Mouse (Mus musculus) midbrain, embryonic 11.5 days (tissue): ENCODE results near the gene Zfp719. TPM values are rescaled to one million over a fixed set of nuclear protein-coding genes. Genes with fewer than 3 reads are reported as not detected.

ENCODE experiments used
- ATAC-seq: fragments of 200-750 bp; cut with Nextera tagmentation; 2 replicates; pipeline ENCODE4 v1.8.0; 2017; ENCODE audit warnings: moderate TSS enrichment, moderate library complexity; ENCODE audit not compliant: low FRiP score
- DNase-seq: peaks from one replicate; pipeline ENCODE4 v3.0.0; 2015; ENCODE audit warnings: low spot score; ENCODE audit errors: missing footprints
- H3K27ac ChIP-seq: fragments of 300-500 bp; sonication (generic); 2 replicates; pipeline ENCODE4 v1.5.1; 2014; ENCODE audit warnings: low read depth, low read length
- H3K27me3 ChIP-seq: fragments of 300-500 bp; sonication (generic); 2 replicates; pipeline ENCODE4 v1.6.1; 2014; ENCODE audit warnings: mild to moderate bottlenecking, low read length, moderate library complexity, mixed read lengths; ENCODE audit not compliant: control insufficient read depth, insufficient read depth
- H3K36me3 ChIP-seq: fragments of 300-500 bp; sonication (generic); 2 replicates; pipeline ENCODE4 v1.6.1; 2014; ENCODE audit warnings: mild to moderate bottlenecking, low read length, moderate library complexity, mixed read lengths; ENCODE audit not compliant: control insufficient read depth, insufficient read depth
- H3K4me1 ChIP-seq: fragments of 300-500 bp; sonication (generic); 2 replicates; pipeline ENCODE4 v1.6.1; 2014; ENCODE audit warnings: low read length; ENCODE audit not compliant: control insufficient read depth, insufficient read depth
- H3K4me2 ChIP-seq: fragments of 300-500 bp; sonication (generic); 2 replicates; pipeline ENCODE4 v1.6.1; 2014; ENCODE audit warnings: mild to moderate bottlenecking, moderate library complexity
- H3K4me3 ChIP-seq: fragments of 300-500 bp; sonication (generic); 2 replicates; pipeline ENCODE4 v1.5.1; 2014; ENCODE audit warnings: low read depth, low read length
- H3K9ac ChIP-seq: fragments of 300-500 bp; sonication (generic); 2 replicates; pipeline ENCODE4 v1.6.1; 2014; ENCODE audit warnings: low read length
- H3K9me3 ChIP-seq: fragments of 300-500 bp; sonication (generic); 2 replicates; pipeline ENCODE4 v1.6.1; 2016; ENCODE audit warnings: low read length; ENCODE audit not compliant: control insufficient read depth
- WGBS: fragments of 180-500 bp; shearing (Covaris S2); extraction: QIAGEN DNeasy Blood & Tissue Kit; methylation state at CpG from one replicate; pipeline ENCODE4 v1.1.7; 2014; 5-methylcytosine and 5-hydroxymethylcytosine counted together
- polyA plus RNA-seq: library from polyadenylated mRNA; unstranded; fragments of >200 nt; fragmentation: Nextera tagmentation; extraction: Ambion mirVana; gene quantifications from 2 replicates; pipeline ENCODE4 v1.2.1, GENCODE M21; 2014

Zfp719 gene
- polyA plus RNA-seq, 1 experiment from 2014 or later, result 17.3 TPM

DNA sequence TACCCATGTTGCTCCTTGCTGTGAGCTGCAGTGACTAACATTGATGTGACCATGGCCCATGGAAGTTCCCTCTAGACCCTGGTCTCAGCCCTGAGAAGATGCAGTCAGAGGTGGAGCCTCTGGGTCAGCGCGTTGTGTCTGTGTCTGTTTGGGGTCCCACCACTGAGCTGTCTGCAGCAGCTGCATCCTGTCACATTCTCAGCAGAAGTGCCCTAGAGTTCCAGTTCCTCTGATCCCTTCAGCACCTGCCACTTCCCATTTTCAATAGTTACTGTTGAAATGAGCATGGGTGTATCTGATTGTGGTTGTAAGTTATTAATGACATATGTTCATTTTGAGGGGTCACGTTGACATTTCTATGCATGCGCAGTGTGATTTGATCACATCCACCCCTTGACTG lies 26.3 kb upstream of the Zfp719 start:
- H3K4me3 ChIP-seq, result no peak overlapping the region
- H3K4me1 ChIP-seq, result no peaks in the 10 kb centered on the region
- no peak overlapping the region for H3K4me2 ChIP-seq
- no peak overlapping the region for H3K9ac ChIP-seq
- DNase-seq, result no peak
- H3K9me3 ChIP-seq, result no peaks in the 10 kb centered on the region
- H3K36me3 ChIP-seq, result no peaks in the 10 kb centered on the region
- H3K27ac ChIP-seq, result no peak overlapping the region
- H3K27me3 ChIP-seq, result no peaks in the 10 kb centered on the region
- ATAC-seq, result no peak
- WGBS, result 76% methylated on average over 4 of the region's 4 CpGs

- DNase-seq, result no peak
- Histone ChIP-seq H3K27me3 (no peaks in the 10 kb centered on the region), H3K27ac (no peak overlapping the region), H3K9ac (no peak overlapping the region), H3K4me2 (no peak overlapping the region), H3K4me1 (no peaks in the 10 kb centered on the region), H3K36me3 (no peaks in the 10 kb centered on the region), H3K4me3 (no peak overlapping the region), H3K9me3 (no peaks in the 10 kb centered on the region)
- ATAC-seq, result no peak
- 68% methylated on average over 3 of the region's 3 CpGs for WGBS
Measured at GRCm38 (mm10) chr7:43554550-43554949, 24.9 kb upstream of the Zfp719 start.

DNA sequence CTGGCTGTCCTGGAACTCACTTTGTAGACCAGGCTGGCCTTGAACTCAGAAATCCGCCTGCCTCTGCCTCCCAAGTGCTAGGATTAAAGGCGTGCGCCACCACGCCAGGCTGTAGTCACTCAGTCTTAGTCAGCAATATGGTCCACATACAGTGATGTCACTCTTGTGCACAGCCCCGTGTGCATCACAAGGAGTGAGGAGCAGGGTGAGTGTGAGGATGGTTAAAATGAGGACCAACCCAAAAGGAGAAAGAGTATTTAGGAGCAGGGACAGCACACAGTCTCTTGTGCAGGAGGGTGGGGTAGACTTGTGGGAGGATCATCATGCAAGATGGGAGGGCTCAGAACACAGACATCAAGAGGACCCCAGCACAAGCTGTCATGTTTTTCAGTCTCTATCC lies 24.1 kb upstream of the Zfp719 start:
- 87% methylated on average over 5 of the region's 5 CpGs for WGBS
- DNase-seq (no peak), ATAC-seq (no peak)
- H3K4me1 ChIP-seq, result no peaks in the 10 kb centered on the region
- H3K9me3 ChIP-seq, result no peaks in the 10 kb centered on the region
- H3K4me3 ChIP-seq, result no peak overlapping the region
- no peak overlapping the region for H3K9ac ChIP-seq
- no peak overlapping the region for H3K4me2 ChIP-seq
- H3K27me3 ChIP-seq, result no peaks in the 10 kb centered on the region
- no peak overlapping the region for H3K27ac ChIP-seq
- no peaks in the 10 kb centered on the region for H3K36me3 ChIP-seq

GRCm38 (mm10) chr7:43556901-43557300 lies 22.5 kb upstream of the Zfp719 start:
- no peaks in the 10 kb centered on the region for H3K36me3 ChIP-seq
- no peak overlapping the region for H3K9ac ChIP-seq
- H3K4me1 ChIP-seq, result no peaks in the 10 kb centered on the region
- DNase-seq, result no peak
- H3K9me3 ChIP-seq, result no peaks in the 10 kb centered on the region
- H3K4me3 ChIP-seq, result no peak overlapping the region
- ATAC-seq, result no peak
- no peak overlapping the region for H3K4me2 ChIP-seq
- no peaks in the 10 kb centered on the region for H3K27me3 ChIP-seq
- 95% methylated on average over 1 of the region's 1 CpGs for WGBS
- H3K27ac ChIP-seq, result no peak overlapping the region

DNA sequence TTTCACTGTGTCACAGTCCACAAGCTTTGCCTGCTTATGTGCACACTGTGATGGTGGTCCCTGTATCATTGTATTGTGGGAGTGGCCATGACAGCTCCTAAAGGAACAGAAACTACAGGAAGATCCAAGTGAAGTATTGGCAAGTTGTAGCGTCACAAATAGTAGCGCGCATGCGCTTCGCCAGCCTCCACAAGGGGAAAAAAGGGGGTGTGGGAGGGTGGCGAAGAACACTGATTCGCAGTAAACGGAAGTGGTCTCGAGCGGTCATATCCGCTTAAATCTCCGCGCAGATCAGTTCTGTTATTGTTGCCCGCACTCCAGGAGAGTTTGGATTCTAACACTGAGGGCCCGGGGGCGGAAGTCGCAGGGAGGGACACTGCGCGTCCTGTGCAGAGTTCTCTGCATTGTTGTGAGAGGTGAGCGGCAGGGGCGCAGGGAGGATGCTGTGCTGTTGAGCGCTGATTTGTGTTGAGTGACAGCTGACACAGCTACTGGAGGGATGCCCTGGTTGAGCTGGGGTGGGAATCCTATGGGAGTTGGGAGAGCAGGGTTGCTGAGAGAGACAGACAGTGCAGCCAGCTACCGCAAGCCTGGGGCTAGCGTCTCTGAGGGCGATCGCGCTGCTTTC lies 17.3 kb upstream of the Zfp719 start, which contains the start of gene Zfp658:
TSS of gene Zfp658 (plus strand) at position 251 of the 628 bp plus-strand sequence.
- Histone ChIP-seq H3K9ac (peak within 1 kb of the TSS; percentile 76), H3K4me1 (peaks cover 9% of the 10 kb centered on the region), H3K4me2 (peak within 1 kb of the TSS; percentile 65), H3K27me3 (no peaks in the 10 kb centered on the region), H3K9me3 (no peaks in the 10 kb centered on the region), H3K36me3 (peaks cover 2% of the 10 kb centered on the region; the same call in 1 of the 2 replicates), H3K27ac (peak within 1 kb of the TSS; percentile 87), H3K4me3 (peak within 1 kb of the TSS; percentile 60)
- peak; percentile 99 for DNase-seq
- WGBS, result under 1% methylated on average over 27 of the region's 27 CpGs
- ATAC-seq, result peak; percentile 92

DNA sequence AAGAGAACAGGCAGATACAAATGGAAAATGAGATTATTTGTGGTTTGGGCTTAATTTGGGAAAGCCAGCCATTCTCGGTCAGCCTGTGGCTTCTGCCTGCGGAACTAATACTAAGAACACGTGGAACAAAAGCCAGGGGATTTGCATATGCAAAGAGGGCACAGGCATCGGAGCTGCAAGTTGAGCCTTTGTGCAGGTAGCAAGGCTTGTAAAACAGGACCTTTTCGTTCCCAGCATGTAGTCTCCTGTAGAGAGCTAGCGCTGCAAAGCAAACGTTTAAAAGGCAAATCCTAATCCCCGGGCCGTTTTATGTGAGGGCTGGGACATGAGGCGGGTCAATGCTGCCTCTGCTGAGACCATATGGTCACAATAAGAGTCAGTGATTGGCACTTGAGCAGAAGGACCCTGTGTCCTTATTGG lies 16.7 kb upstream of the Zfp719 start:
- peak overlapping the region; percentile 60 for H3K4me3 ChIP-seq
- peak overlapping the region; percentile 87 for H3K27ac ChIP-seq
- peak; percentile 52 for ATAC-seq
- H3K4me2 ChIP-seq, result peak overlapping the region; percentile 65
- H3K4me1 ChIP-seq, result peaks cover 9% of the 10 kb centered on the region
- peak overlapping the region; percentile 76 for H3K9ac ChIP-seq
- H3K27me3 ChIP-seq, result no peaks in the 10 kb centered on the region
- no peaks in the 10 kb centered on the region for H3K9me3 ChIP-seq
- 1% methylated on average over 10 of the region's 10 CpGs for WGBS
- DNase-seq, result no peak
- H3K36me3 ChIP-seq, result peaks cover 3% of the 10 kb centered on the region; the same call in 1 of the 2 replicates

- Histone ChIP-seq H3K4me2 (peak overlapping the region; percentile 65), H3K9me3 (no peaks in the 10 kb centered on the region), H3K27ac (no peak overlapping the region), H3K9ac (peak overlapping the region; percentile 76; the same call in 1 of the 2 replicates), H3K4me3 (peak overlapping the region; percentile 60), H3K4me1 (peaks cover 9% of the 10 kb centered on the region), H3K27me3 (no peaks in the 10 kb centered on the region), H3K36me3 (peaks cover 7% of the 10 kb centered on the region; the same call in 1 of the 2 replicates)
- ATAC-seq (no peak), DNase-seq (no peak)
- 57% methylated on average over 6 of the region's 6 CpGs for WGBS
Measured at GRCm38 (mm10) chr7:43563300-43563699, 16.1 kb upstream of the Zfp719 start.

DNA sequence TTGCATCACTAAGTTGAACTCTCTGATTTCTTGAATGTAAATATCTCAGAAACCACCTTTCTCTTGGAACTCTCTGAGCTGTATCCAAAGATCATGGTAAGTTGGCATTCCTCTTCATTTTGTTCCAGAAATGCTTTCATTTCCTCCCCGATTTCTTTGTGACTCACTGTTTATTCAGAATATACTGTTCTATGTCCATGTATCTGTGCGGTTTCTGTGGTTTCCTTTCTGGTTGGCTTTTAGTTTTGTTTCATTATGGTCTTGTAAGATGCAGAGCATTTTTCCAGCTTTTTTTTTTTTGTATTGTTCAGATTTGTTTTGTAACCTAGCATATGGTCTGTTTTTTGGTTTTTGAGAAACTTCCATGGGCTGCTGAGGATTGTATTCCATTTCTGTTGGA lies 8.2 kb upstream of the Zfp719 start:
- 89% methylated on average over 2 of the region's 2 CpGs for WGBS
- DNase-seq, result no peak
- H3K4me2 ChIP-seq, result no peak overlapping the region
- no peaks in the 10 kb centered on the region; the same call in 1 of the 2 replicates for H3K9me3 ChIP-seq
- no peak for ATAC-seq
- no peak overlapping the region for H3K9ac ChIP-seq
- H3K27me3 ChIP-seq, result no peaks in the 10 kb centered on the region
- no peak overlapping the region for H3K4me3 ChIP-seq
- H3K36me3 ChIP-seq, result peaks cover 22% of the 10 kb centered on the region
- H3K4me1 ChIP-seq, result no peaks in the 10 kb centered on the region
- no peak overlapping the region for H3K27ac ChIP-seq

DNA sequence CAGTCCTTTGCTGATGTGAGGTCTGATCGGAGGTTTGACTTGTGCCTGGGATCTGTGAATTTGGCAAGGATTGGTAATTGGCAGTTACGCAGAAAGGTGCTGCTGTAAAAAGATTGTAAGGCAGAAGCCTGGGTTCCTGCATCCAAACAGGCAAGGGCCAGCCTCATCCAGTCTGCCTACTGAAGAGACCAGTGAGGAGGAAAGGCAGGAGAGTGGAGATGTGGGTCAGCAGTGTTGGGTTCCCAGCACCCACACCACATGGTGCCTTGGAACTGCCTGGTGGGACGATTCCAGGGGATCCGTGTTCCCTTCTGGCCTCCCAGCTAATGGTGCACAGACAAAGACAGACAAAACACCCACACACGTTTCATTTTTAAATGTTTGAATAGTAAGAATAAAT lies 1.1 kb downstream of the Zfp719 start:
- peak overlapping the region; percentile 67 for H3K4me2 ChIP-seq
- no peak for DNase-seq
- peak overlapping the region; percentile 82 for H3K4me3 ChIP-seq
- H3K9me3 ChIP-seq, result no peaks in the 10 kb centered on the region
- no peaks in the 10 kb centered on the region for H3K27me3 ChIP-seq
- H3K36me3 ChIP-seq, result peaks cover 12% of the 10 kb centered on the region
- peaks cover 8% of the 10 kb centered on the region for H3K4me1 ChIP-seq
- 65% methylated on average over 5 of the region's 5 CpGs for WGBS
- no peak for ATAC-seq
- peak overlapping the region; percentile 80 for H3K9ac ChIP-seq
- H3K27ac ChIP-seq, result no peak overlapping the region
